Mouse (Mus musculus): ENCODE measurements around the gene Kbtbd7. TPM values are rescaled to one million over a fixed set of nuclear protein-coding genes. Genes with fewer than 3 reads are reported as not detected.
"Not testable (repeated sequence)": the region's sequence is repeated elsewhere in the genome, so short reads cannot be mapped to it uniquely, and the experiment has no call there.

The Kbtbd7 gene
- polyA plus RNA-seq, 1 experiment: not detected

- TF ChIP-seq CTCF (IDR thresholded peaks at IDR 0.05; ENCODE audit: insufficient read depth, low read depth, low read length) (no peak), POLR2A (IDR thresholded peaks at IDR 0.05; ENCODE audit: insufficient read depth, low read depth, low read length) (0 out of 2 replicates have a peak, but pooled peaks have one; percentile 27)
- WGBS: 17% methylated on average over 23 of the region's 23 CpGs
- H3K4me3 ChIP-seq (ENCODE audit: insufficient read depth, low read depth, low read length): peak within 1 kb of the TSS; percentile 96
- peaks cover 2% of the 10 kb centered on the region; the same call in 1 of the 2 replicates for H3K4me1 ChIP-seq (ENCODE audit: control insufficient read depth, insufficient read depth, low read length)
- peak within 1 kb of the TSS; percentile 99 for H3K27ac ChIP-seq (ENCODE audit: insufficient read depth, low read depth, low read length)
Observed at GRCm38 (mm10) chr14:79397321-79398122, 28.8 kb upstream of the Kbtbd7 start, which contains the start of gene Mtrf1. Gene Mtrf1 (plus strand): TSS chr14:79397772.

DNA sequence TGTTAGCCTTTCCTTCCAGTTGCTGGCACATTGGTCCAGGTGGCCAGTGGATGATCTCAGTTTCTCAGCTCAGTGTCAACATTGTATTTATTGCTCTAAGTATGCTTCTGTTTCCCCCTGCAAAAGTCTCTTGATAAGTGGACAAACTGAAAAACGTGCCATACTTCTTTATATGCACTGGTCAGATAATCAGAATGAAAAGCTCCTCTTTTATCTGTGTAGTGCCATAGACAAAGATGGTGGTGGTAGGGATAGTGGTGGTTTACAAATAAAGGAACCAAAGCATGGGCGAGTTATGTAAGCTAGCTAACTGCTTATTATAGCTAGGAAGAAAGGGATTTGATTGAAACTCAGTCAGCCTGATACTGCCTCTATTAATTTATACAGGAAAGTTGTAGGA is 18.7 kb upstream of the Kbtbd7 start:
- Histone ChIP-seq H3K27ac (ENCODE audit: insufficient read depth, low read depth, low read length) (no peak overlapping the region), H3K4me3 (ENCODE audit: insufficient read depth, low read depth, low read length) (no peak overlapping the region), H3K4me1 (ENCODE audit: control insufficient read depth, insufficient read depth, low read length) (no peaks in the 10 kb centered on the region)
- no peak for TF ChIP-seq POLR2A (IDR thresholded peaks at IDR 0.05; ENCODE audit: insufficient read depth, low read depth, low read length)
- no peak for TF ChIP-seq CTCF (IDR thresholded peaks at IDR 0.05; ENCODE audit: insufficient read depth, low read depth, low read length)
- 84% methylated on average over 2 of the region's 2 CpGs for WGBS

DNA sequence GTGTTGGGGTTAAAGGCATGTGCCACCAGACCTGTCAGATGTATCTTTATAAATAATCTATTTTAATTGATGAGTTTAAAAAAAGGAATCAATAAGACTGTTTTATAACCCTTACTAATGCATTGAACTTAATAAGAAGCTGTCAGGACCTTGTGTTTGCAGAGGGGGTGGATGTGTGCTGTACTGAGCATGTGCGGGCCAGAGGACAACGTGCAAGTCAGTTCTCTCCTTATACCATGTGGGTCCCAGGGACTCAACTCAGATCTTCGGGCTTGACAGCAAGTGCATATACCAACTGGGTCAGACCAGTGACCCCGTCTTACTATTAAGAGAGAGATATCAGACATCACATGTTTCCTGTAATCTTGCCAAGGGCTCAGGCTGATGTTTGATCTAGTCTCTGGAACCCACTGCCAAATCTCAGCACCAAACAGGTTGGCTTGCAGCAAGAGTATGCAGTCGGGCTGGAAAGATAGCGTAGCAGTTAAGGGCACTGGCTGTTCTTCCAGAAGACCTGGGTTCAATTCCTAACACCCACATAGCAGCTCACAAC is 17.0 kb upstream of the Kbtbd7 start:
- no peak overlapping the region for H3K27ac ChIP-seq (ENCODE audit: insufficient read depth, low read depth, low read length)
- no peak for TF ChIP-seq POLR2A (IDR thresholded peaks at IDR 0.05; ENCODE audit: insufficient read depth, low read depth, low read length)
- TF ChIP-seq CTCF (IDR thresholded peaks at IDR 0.05; ENCODE audit: insufficient read depth, low read depth, low read length): no peak
- H3K4me1 ChIP-seq (ENCODE audit: control insufficient read depth, insufficient read depth, low read length): no peaks in the 10 kb centered on the region
- WGBS: 90% methylated on average over 6 of the region's 6 CpGs
- H3K4me3 ChIP-seq (ENCODE audit: insufficient read depth, low read depth, low read length): no peak overlapping the region

DNA sequence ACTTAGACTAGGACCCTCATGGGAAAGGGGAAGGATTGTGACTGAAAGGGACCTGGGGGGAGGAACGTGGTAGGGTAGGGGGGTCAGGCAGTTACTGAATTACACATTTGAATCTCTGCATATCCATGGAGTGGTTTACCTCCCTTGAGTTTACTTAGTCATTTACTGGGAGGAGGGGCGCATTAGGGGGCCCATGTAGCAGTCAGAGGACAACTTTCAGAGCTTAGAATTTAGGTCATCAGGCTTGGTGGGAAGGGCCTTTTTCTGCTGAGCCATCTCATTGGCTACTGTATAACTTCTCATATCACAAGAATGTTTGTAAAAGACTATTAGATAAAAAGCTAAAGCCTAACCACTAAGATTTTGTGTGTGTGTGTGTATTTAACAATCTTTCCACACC is 15.6 kb upstream of the Kbtbd7 start:
- TF ChIP-seq POLR2A (IDR thresholded peaks at IDR 0.05; ENCODE audit: insufficient read depth, low read depth, low read length): no peak
- Histone ChIP-seq H3K4me3 (ENCODE audit: insufficient read depth, low read depth, low read length) (no peak overlapping the region), H3K4me1 (ENCODE audit: control insufficient read depth, insufficient read depth, low read length) (no peaks in the 10 kb centered on the region), H3K27ac (ENCODE audit: insufficient read depth, low read depth, low read length) (no peak overlapping the region)
- 87% methylated on average over 2 of the region's 2 CpGs for WGBS

GRCm38 (mm10) chr14:79413121-79413520 is 13.2 kb upstream of the Kbtbd7 start:
- WGBS: 86% methylated on average over 6 of the region's 6 CpGs
- no peak for TF ChIP-seq POLR2A (IDR thresholded peaks at IDR 0.05; ENCODE audit: insufficient read depth, low read depth, low read length)
- TF ChIP-seq CTCF (IDR thresholded peaks at IDR 0.05; ENCODE audit: insufficient read depth, low read depth, low read length): no peak
- H3K27ac ChIP-seq (ENCODE audit: insufficient read depth, low read depth, low read length): no peak overlapping the region
- H3K4me3 ChIP-seq (ENCODE audit: insufficient read depth, low read depth, low read length): no peak overlapping the region
- H3K4me1 ChIP-seq (ENCODE audit: control insufficient read depth, insufficient read depth, low read length): no peaks in the 10 kb centered on the region

DNA sequence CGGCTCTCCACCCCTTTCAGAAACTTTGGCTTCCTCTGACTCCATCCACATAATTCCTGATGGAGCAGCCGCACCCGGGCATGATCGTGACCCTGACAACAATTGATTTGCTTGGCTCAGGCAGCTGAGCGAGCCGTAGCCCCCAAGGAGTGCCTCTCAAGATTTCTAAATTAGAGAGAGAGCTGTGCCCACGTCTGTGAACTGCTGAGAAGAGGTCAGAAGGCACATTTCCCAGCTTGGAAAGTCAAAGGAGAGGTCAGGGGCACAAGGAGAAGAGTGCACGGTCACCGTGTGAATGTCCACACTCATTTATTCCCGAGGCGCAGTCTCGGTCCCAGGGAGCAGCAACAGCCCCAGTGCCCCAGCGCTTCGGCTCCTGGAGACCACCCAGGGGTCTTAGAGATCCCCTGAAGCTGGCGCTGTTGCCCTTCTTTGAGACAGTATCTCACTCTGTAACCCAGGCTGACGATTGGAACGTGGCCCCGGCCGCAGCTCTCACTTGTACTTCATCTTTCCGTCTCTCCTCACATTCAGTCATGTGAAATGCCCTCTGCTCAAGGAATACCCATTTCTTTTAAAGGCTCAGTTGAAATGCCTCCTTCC is 6.1 kb upstream of the Kbtbd7 start:
- 70% methylated on average over 20 of the region's 20 CpGs for WGBS
- TF ChIP-seq CTCF (IDR thresholded peaks at IDR 0.05; ENCODE audit: insufficient read depth, low read depth, low read length) (no peak), POLR2A (IDR thresholded peaks at IDR 0.05; ENCODE audit: insufficient read depth, low read depth, low read length) (no peak)
- Histone ChIP-seq H3K4me1 (ENCODE audit: control insufficient read depth, insufficient read depth, low read length) (no peaks in the 10 kb centered on the region), H3K27ac (ENCODE audit: insufficient read depth, low read depth, low read length) (no peak overlapping the region), H3K4me3 (ENCODE audit: insufficient read depth, low read depth, low read length) (no peak overlapping the region)

- WGBS: 58% methylated on average over 9 of the region's 59 CpGs
- not testable (repeated sequence) for H3K4me1 ChIP-seq (ENCODE audit: control insufficient read depth, insufficient read depth, low read length); H3K27ac ChIP-seq (ENCODE audit: insufficient read depth, low read depth, low read length)
- H3K4me3 ChIP-seq (ENCODE audit: insufficient read depth, low read depth, low read length): peak overlapping the region; percentile 50
Observed at GRCm38 (mm10) chr14:79426730-79427365, 537 bp downstream of the Kbtbd7 start.

DNA sequence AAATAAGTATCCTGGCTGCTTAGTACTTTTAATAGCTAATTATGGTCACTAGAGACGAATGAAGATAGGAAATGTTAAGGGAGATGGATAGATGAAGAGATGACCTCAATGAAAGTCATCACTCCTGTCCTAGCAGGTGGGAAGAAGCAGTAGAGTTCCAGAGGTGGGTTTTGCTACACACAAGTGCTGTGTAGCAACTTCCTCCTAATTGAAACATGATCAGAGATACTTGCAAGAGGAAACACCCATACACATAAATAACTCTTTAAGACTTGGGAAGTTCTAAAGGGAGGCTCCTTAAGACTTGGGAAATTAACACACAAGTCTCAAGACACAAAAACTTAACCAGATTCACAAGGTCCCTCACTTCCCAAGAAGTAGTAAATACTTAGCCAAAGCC is 7.8 kb downstream of the Kbtbd7 start:
- no peak overlapping the region for H3K27ac ChIP-seq (ENCODE audit: insufficient read depth, low read depth, low read length)
- no peaks in the 10 kb centered on the region for H3K4me1 ChIP-seq (ENCODE audit: control insufficient read depth, insufficient read depth, low read length)
- no peak overlapping the region for H3K4me3 ChIP-seq (ENCODE audit: insufficient read depth, low read depth, low read length)
- WGBS: 83% methylated on average over 1 of the region's 1 CpGs
- no peak for TF ChIP-seq POLR2A (IDR thresholded peaks at IDR 0.05; ENCODE audit: insufficient read depth, low read depth, low read length)
- no peak for TF ChIP-seq CTCF (IDR thresholded peaks at IDR 0.05; ENCODE audit: insufficient read depth, low read depth, low read length)

DNA sequence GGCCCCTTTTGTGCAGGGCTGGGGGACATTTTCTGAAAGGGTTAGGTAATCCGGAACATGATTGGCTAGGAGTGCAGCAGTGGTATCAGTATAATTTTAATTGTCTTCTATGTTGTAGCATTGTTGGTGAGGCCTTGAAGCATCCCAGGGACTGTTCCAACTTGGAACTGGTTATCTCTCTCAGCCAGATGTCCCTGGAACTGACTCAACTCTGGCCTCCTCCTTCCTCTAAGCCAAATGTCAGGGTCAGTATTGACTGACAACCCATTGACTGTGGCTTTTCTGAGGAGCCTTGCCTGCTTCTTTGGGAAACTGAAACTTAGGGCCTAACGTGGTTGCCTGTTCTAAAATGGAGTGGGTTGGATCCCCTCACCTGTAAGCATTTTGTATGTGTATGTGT is 14.3 kb downstream of the Kbtbd7 start:
- Histone ChIP-seq H3K4me3 (ENCODE audit: insufficient read depth, low read depth, low read length) (no peak overlapping the region), H3K27ac (ENCODE audit: insufficient read depth, low read depth, low read length) (no peak overlapping the region), H3K4me1 (ENCODE audit: control insufficient read depth, insufficient read depth, low read length) (peaks cover 3% of the 10 kb centered on the region)
- WGBS: 89% methylated on average over 2 of the region's 2 CpGs
- no peak for TF ChIP-seq POLR2A (IDR thresholded peaks at IDR 0.05; ENCODE audit: insufficient read depth, low read depth, low read length)
- no peak for TF ChIP-seq CTCF (IDR thresholded peaks at IDR 0.05; ENCODE audit: insufficient read depth, low read depth, low read length)

All from olfactory bulb, adult 2 months (tissue).